In the genomic region with DNA sequence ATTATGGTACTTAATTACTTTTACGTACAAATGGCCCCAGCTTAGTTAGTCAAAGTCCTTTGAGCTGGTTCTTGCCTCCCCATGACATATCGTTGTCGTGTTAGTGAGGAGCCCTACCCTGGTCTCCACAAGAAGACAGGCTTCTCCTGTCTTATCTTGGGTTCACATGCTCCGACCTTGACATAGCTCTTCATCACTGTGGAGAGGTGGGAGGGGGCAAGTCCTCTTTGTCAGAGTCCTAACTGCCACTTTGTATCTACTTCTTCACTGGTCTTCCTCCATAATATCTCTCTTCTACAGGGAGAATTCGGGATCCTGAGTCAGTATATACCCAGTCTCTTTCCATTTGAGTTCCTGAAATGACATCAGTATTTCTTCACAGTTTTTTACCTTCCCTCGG, we compare ENCODE assay signal across 22 mouse cellular contexts. TPM values are rescaled to one million over a fixed set of nuclear protein-coding genes. Genes with fewer than 3 reads are reported as not detected.
DNase-seq lines count a peak whose midpoint lies in the region; ATAC-seq lines count a peak whose summit lies in the region.
"Had no signal": no experiment of that assay in that cellular context is flagged by ENCODE, and none has a peak within 500 bp of the region (broad histone marks: within the 10 kb centered on the region; RNA-seq: fewer than 3 reads in every experiment).

No protein-coding gene starts in this region.

- no peak for ATAC-seq in intestine, embryonic 14.5 days (replicated peaks; ENCODE audit: low FRiP score, low TSS enrichment, low read depth)
- no peak for ATAC-seq in intestine, embryonic 16.5 days
- ATAC-seq in liver, embryonic 11.5 days (replicated peaks; ENCODE audit: low FRiP score) = peak; percentile 71
- ATAC-seq in megakaryocyte progenitor cell, adult 5-6 weeks (replicated peaks; ENCODE audit: poor library complexity) = peak; percentile 32
- ATAC-seq: forebrain, embryonic 13.5 days; hindbrain, embryonic 16.5 days; lung, postnatal 0 days had no signal

- H3K36me3 ChIP-seq in intestine, embryonic 14.5 days (ENCODE audit: control insufficient read depth, insufficient read depth, low read length) = no peaks in the 10 kb centered on the region
- no peaks in the 10 kb centered on the region for H3K36me3 ChIP-seq in intestine, embryonic 16.5 days (ENCODE audit: control insufficient read depth, insufficient read depth, low read length)
- H3K36me3 ChIP-seq in liver, embryonic 11.5 days (ENCODE audit: control insufficient read depth, insufficient read depth, low read length) = no peaks in the 10 kb centered on the region
- H3K36me3 ChIP-seq: embryonic facial prominence, embryonic 15.5 days; limb, embryonic 15.5 days; midbrain, embryonic 12.5 days had no signal

- H3K4me1 ChIP-seq in intestine, embryonic 14.5 days (replicated peaks; ENCODE audit: control insufficient read depth, insufficient read depth, low read length) = no peaks in the 10 kb centered on the region
- H3K4me1 ChIP-seq in intestine, embryonic 16.5 days (ENCODE audit: control insufficient read depth, insufficient read depth, low read length) = peaks cover 4% of the 10 kb centered on the region; the same call in 1 of the 2 replicates
- peaks cover 23% of the 10 kb centered on the region for H3K4me1 ChIP-seq in liver, embryonic 11.5 days (replicated peaks; ENCODE audit: control insufficient read depth, insufficient read depth, low read length)

- no peak overlapping the region for H3K9ac ChIP-seq in intestine, embryonic 14.5 days (ENCODE audit: low read length)
- no peak overlapping the region for H3K9ac ChIP-seq in intestine, embryonic 16.5 days (ENCODE audit: low read depth, low read length)
- no peak overlapping the region for H3K9ac ChIP-seq in liver, embryonic 11.5 days (ENCODE audit: low read depth, low read length)
- H3K9ac ChIP-seq: embryonic facial prominence, embryonic 15.5 days; forebrain, embryonic 13.5 days; limb, embryonic 15.5 days; midbrain, embryonic 12.5 days had no signal

- no peaks in the 10 kb centered on the region for H3K9me3 ChIP-seq in intestine, embryonic 14.5 days (ENCODE audit: control insufficient read depth, low read length)
- H3K9me3 ChIP-seq in intestine, embryonic 16.5 days (ENCODE audit: control insufficient read depth, low read length) = no peaks in the 10 kb centered on the region
- H3K9me3 ChIP-seq in liver, embryonic 11.5 days (ENCODE audit: control insufficient read depth, low read length) = no peaks in the 10 kb centered on the region
- H3K9me3 ChIP-seq: embryonic facial prominence, embryonic 15.5 days; forebrain, embryonic 13.5 days; limb, embryonic 15.5 days; midbrain, embryonic 12.5 days had no signal

- H3K4me2 ChIP-seq in intestine, embryonic 14.5 days (ENCODE audit: low read length) = no peak overlapping the region
- no peak overlapping the region for H3K4me2 ChIP-seq in intestine, embryonic 16.5 days (ENCODE audit: low read depth, low read length)
- peak overlapping the region; percentile 58 for H3K4me2 ChIP-seq in liver, embryonic 11.5 days
- H3K4me2 ChIP-seq: embryonic facial prominence, embryonic 15.5 days; forebrain, embryonic 13.5 days; limb, embryonic 15.5 days; midbrain, embryonic 12.5 days had no signal

- H3K27me3 ChIP-seq in intestine, embryonic 14.5 days (replicated peaks; ENCODE audit: control insufficient read depth, insufficient read depth, low read length) = peaks cover 10% of the 10 kb centered on the region; the same call in 1 of the 2 replicates
- H3K27me3 ChIP-seq in intestine, embryonic 16.5 days (replicated peaks; ENCODE audit: control insufficient read depth, insufficient read depth, low read length) = no peaks in the 10 kb centered on the region
- no peaks in the 10 kb centered on the region; the same call in 1 of the 2 replicates for H3K27me3 ChIP-seq in liver, embryonic 11.5 days (replicated peaks; ENCODE audit: control insufficient read depth, insufficient read depth, low read length)
- H3K27me3 ChIP-seq: limb, embryonic 15.5 days had no signal

- WGBS in intestine, embryonic 14.5 days = 77% methylated on average over 6 of the region's 6 CpGs
- WGBS in intestine, embryonic 16.5 days = 76% methylated on average over 6 of the region's 6 CpGs
- 27% methylated on average over 6 of the region's 6 CpGs for WGBS in liver, embryonic 11.5 days

- no peak overlapping the region for H3K4me3 ChIP-seq in intestine, embryonic 14.5 days (ENCODE audit: low read depth, low read length)
- H3K4me3 ChIP-seq in intestine, embryonic 16.5 days (ENCODE audit: low read length) = no peak overlapping the region
- H3K4me3 ChIP-seq in liver, embryonic 11.5 days (ENCODE audit: low read depth, low read length) = no peak overlapping the region
- H3K4me3 ChIP-seq: embryonic facial prominence, embryonic 15.5 days; forebrain, embryonic 13.5 days; limb, embryonic 15.5 days; midbrain, embryonic 12.5 days had no signal

- H3K27ac ChIP-seq in intestine, embryonic 14.5 days (ENCODE audit: low read depth) = no peak overlapping the region
- H3K27ac ChIP-seq in intestine, embryonic 16.5 days (ENCODE audit: low read length) = no peak overlapping the region
- H3K27ac ChIP-seq in liver, embryonic 11.5 days (ENCODE audit: low read depth, low read length) = peak overlapping the region; percentile 95
- H3K27ac ChIP-seq: embryonic facial prominence, embryonic 15.5 days; forebrain, embryonic 13.5 days; kidney, postnatal 0 days; limb, embryonic 15.5 days; midbrain, embryonic 12.5 days had no signal

- DNase-seq in intestine, embryonic 14.5 days (ENCODE audit: low spot score) = peak; percentile 21
- DNase-seq in MEL-GATA-1-ER (ENCODE audit: extremely low read depth, low read depth) = peak; percentile 88
- no peak for DNase-seq in liver, embryonic 11.5 days (ENCODE audit: low spot score)
- no peak for DNase-seq in cerebellum, adult 18-20 months
- DNase-seq in left cerebral cortex, adult 8-10 months (ENCODE audit: low spot score in 2 of 2) = no peak
- no peak for DNase-seq in kidney, postnatal 25 days
- DNase-seq: adrenal gland, adult 8-10 months; cerebellum, adult 11 months; cerebellum, postnatal 25 days; heart, postnatal 4 days; kidney, adult 18-20 months; retina, postnatal 1 day; right cerebral cortex, postnatal 4 days had no signal

RNA-seq across cellular contexts. Expression of gene Tarsl2, which starts 4.0 kb away (rescaled TPM):
- polyA plus RNA-seq in intestine, embryonic 14.5 days (2014; fragmentation: Nextera tagmentation; extraction: Ambion mirVana) = 8.5 and 8.9 TPM in 2 replicates
- polyA plus RNA-seq in intestine, embryonic 16.5 days (2015; fragmentation: Nextera tagmentation; extraction: Ambion mirVana) = 5.9 and 6.6 TPM in 2 replicates
- 35.4 and 39.3 TPM in 2 replicates for polyA plus RNA-seq in liver, embryonic 11.5 days (2014; fragmentation: Nextera tagmentation; extraction: Ambion mirVana)
- total RNA-seq in megakaryocyte progenitor cell, adult 5-6 weeks (2015) = 13.2 and 13.4 TPM in 2 replicates
- total RNA-seq in megakaryocyte progenitor cell, adult 5-6 weeks (2017) = 19.6 and 29.4 TPM in 2 replicates
- 10 to 100 TPM; 40.1 to 41.8 (median 40.6) TPM for total RNA-seq in left cerebral cortex, adult 8-10 months (2022)

RNA-seq across cellular contexts. Expression of gene Tm2d3, which starts 50.3 kb away (rescaled TPM):
- polyA plus RNA-seq in intestine, embryonic 14.5 days (2014; fragmentation: Nextera tagmentation; extraction: Ambion mirVana) = 87.3 and 90.8 TPM in 2 replicates
- polyA plus RNA-seq in intestine, embryonic 16.5 days (2015; fragmentation: Nextera tagmentation; extraction: Ambion mirVana) = 78.0 and 87.3 TPM in 2 replicates
- 58.2 and 61.0 TPM in 2 replicates for polyA plus RNA-seq in liver, embryonic 11.5 days (2014; fragmentation: Nextera tagmentation; extraction: Ambion mirVana)
- total RNA-seq in megakaryocyte progenitor cell, adult 5-6 weeks (2015) = 27.1 and 40.3 TPM in 2 replicates
- 79.9 and 81.4 TPM in 2 replicates for total RNA-seq in megakaryocyte progenitor cell, adult 5-6 weeks (2017)
- total RNA-seq in left cerebral cortex, adult 8-10 months (2022) = 10 to 100 TPM; 47.5 to 64.0 (median 58.3) TPM

Comparison
In these comparisons a context has a peak if more than half of its experiments do, and no peak if none do; other contexts are left out.
1. ATAC-seq: peak in liver, embryonic 11.5 days (single experiment) and megakaryocyte progenitor cell, adult 5-6 weeks (single experiment); none in intestine, embryonic 14.5 days (single experiment) and intestine, embryonic 16.5 days (single experiment).
2. DNase-seq: peak in intestine, embryonic 14.5 days (single experiment) and MEL-GATA-1-ER (single experiment); none in liver, embryonic 11.5 days (single experiment), cerebellum, adult 18-20 months (0 of 2), left cerebral cortex, adult 8-10 months (0 of 2) and kidney, postnatal 25 days (0 of 2).